Mouse (Mus musculus) Muller cell, postnatal 12 days (primary cell): ENCODE measurements at regions not wholly inside any gene's neighbourhood (a gene's known extent, or its start where the extent isn't known, plus 50 kb on each side); places are given as distances from the start of the nearest gene placed in this dataset.
A peak's percentile ranks its signal among the peaks of the same experiment; 100 is the strongest.
"Not testable (repeated sequence)": the region's sequence is repeated elsewhere in the genome, so short reads cannot be mapped to it uniquely, and the experiment has no call there.

Experiments used
- DNase-seq: peaks from one replicate; pipeline ENCODE4 v3.0.0-alpha.2; 2015; ENCODE audit errors: inconsistent ontology term

DNA sequence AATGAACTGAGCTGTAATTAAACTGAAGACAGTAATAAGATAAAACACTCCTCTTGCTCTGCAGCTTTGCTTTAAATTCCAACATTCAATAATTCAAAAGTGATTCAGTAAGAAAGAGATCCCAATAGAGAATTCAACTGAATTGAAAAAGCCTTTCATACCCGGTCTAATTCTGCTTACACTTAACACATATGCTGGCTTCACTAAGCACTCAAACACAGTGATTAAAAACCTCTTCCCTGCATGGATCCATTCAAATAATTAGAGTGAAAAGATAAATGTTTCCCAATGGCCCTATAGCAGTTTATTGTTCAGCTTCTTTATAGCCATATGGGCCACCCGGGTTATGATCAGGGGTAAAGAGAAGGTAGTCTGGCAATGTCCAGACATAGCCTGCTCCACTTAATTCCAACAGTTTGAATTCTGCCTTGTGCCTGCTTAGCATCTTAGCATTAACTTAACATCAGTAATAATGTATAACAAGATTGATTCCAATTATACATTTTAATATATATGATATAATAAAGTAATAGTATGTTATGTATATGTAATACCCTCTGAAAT is 659.9 kb upstream of the Kcnd2 start:
- DNase-seq = no peak

DNA sequence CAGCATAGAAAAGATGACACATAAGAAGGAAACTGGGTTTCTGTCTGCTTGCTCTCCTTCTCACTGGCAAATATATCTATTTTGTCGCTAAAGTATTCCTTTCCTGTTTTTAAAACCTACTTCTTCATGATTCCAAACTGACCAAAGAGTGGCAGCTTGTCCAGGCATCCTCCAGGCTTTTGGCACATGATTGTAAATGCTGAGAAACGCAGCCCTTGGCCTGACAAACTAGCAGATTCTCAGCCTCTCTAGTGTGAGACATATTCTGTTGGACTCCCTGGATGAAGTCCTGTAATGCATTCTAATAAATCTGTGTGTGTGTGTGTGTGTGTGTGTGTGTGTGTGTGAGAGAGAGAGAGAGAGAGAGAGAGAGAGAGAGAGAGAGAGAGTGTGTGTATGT is 642.7 kb upstream of the Kcnd2 start:
- no peak for DNase-seq

DNA sequence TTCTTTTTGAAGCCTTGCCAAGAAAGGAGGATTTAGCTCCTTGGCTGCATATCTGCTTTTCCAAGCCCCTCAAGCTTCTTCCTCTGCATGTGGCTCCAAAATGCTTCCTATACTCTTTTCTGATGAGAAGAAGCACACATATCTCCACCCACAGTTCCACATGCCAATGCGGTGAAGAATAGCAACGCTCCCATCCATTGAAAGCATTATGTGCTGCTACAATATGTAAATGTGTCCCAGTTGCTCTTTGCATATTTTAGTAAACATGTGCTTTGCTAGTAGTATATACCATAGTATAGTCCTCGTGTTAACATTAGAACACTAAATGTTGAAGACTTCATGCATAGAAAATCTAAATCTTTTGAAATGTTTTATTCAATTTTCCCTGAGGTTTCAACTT is 640.6 kb upstream of the Kcnd2 start:
- DNase-seq = no peak

DNA sequence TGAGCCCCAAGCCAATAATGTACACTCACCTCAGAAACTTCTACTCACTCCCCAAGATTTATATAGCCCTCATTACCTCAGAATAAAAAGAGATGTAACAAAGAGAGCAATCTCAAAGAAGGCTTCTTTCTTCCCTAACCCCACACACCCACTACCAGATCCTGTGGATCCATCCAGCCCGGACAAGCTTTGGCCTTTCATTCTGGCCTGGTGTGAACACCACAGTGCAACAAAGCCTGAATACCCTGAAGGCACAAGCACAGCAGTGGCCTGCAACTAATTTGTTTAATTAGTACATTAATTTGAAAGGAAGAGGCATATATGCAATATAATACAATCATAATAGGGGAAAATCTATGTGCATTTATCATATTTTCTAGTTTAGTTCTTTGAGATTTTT is 616.5 kb upstream of the Kcnd2 start:
- DNase-seq = peak; percentile 32

DNA sequence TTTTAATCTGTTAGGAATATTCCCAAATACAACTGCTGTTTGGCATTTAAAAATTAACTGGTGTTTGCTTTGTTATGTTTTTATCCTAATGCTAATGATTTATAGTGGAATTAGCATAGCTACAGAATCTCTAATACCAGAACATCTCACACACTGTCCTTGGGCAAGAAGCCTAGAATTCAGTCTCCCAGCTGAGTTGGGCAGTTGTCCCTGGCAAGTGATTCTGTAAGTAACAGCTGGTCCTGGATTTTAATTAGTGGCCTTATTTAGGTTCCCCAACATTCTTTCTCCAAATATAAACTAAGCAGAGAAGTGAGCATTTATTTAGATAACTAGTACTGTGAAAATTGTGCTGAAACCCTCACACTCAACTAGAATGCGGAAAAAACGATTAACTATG is 611.1 kb upstream of the Kcnd2 start:
- DNase-seq = peak; percentile 76

DNA sequence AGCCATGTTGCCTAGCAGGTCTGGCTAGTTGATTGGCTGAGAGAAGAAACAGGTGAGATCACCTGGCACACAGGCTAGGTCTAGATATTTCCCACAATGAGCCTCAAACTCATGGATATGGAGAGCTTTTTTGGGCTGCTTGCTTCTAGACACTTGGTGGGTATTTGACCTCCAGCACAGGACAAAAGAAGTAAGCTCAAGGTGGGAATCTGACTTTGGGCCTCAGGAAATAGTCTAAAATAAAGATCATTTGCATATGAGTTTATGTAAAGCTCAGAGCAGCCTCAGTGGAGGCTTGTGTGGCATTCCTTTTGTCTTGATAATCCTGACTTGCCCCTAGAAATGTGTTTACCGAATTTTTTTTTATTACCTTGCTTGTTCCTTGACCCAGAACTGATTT is 594.8 kb upstream of the Kcnd2 start:
- no peak for DNase-seq

DNA sequence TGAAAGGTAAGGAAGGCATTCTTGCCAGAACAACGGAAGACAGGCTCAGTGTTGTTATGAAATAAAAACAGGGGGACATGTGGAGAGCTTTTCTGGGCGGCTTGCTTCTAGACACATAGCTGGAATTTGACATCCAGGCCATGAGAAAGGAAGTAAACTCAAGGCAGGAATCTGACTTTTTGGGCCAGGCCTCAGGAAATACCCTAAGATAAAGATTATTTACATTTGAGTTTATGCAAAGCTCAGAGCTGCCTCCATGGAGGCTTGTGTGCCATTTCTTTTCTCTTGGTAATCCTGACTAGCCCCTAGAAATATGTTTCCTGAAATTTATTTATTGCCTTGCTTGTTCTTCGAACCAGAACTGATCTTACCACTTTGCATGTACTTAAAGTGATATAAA is 588.9 kb upstream of the Kcnd2 start:
- DNase-seq = no peak

DNA sequence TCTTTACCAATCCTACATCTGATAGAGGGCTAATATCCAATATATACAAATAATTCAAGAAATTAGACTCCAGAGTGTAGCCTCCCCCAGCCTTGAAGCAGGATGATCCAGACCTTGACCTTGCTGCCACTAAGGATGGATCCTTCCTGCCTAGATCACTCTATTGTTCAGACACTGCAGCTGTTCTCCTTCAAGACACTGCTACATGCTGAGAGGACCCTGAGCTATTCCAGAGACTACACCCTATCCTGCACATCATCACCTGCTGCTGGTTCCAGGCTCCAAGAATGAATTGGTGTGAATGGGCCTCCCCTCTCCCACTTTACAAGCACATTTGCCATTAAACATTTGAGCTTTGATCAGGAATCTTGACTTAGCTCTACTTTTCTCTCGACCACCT is 588.2 kb upstream of the Kcnd2 start:
- DNase-seq = no peak

DNA sequence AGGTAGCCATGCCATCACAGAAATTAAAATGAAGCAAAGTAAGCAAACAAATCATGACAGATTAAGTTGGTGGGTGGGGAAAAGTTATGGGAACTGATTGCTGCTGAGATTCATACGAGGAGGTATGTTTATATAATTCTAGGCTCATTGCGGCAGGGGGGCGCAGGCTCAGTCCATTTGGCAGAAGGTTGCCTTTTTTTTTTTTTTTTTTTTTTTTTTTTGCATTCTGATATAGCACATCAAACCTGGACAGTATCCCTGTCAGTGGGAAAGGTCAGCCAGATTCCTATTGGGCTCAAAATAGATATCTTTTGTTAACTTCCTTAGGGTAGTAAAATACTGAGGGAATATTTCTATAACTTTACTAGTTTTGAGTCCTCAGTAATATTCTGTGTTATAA is 575.0 kb upstream of the Kcnd2 start:
- DNase-seq = no peak

DNA sequence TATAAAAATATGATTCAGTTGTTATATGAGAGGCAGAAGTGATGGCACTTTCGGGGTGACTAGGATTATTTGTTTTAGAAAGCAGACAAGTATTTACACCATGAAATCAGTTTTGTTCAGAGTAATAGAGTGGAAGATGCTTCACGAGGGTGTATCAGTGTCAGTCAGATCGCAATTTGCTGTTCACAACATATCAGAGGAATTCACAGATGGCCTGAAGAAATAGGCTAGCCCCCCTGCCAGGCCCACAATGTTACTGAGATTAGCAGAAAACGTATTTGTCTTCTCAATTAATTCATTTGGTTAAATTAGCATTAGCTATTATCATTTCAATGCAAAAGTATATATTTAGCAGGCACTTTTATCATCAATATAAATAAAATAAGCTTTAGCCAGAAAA is 573.9 kb upstream of the Kcnd2 start:
- DNase-seq = no peak

DNA sequence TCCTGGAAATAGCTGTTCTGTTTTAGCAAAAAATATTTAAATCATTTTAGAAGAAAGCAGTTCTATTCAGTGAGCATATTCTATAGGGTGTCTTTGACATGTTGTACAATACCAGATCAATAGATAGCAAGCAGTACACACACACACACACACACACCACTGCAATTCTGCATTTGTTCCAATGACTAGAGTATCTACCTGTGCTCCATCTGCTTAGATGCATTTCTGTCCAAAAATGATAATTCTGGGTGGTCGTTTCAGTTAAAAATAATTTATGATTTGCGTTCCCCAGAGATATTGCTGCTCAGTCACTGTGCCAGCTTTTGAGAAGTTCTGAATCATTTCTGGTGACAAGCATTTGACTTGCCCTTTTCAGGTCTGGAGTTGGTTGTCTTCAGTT is 573.5 kb upstream of the Kcnd2 start:
- DNase-seq = no peak

DNA sequence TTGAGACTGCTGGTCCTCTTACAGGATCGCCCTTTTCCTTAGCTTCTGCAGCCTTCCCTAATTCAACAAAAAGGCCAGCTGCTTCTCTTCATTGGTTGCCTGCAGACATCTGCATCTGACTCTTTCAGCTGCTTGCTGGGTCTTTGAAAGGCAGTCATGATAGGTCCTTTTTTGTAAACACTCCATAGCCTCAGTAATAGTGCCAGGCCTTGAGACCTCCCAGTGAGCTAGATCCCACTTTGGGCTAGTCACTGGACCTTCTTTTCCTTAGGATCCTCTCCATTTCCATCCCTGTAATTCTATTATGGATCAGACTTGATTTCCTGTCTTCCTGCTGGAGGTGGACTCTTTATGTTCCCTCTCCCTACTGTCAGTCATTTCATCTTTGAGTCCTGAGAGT is 558.3 kb upstream of the Kcnd2 start:
- no peak for DNase-seq

DNA sequence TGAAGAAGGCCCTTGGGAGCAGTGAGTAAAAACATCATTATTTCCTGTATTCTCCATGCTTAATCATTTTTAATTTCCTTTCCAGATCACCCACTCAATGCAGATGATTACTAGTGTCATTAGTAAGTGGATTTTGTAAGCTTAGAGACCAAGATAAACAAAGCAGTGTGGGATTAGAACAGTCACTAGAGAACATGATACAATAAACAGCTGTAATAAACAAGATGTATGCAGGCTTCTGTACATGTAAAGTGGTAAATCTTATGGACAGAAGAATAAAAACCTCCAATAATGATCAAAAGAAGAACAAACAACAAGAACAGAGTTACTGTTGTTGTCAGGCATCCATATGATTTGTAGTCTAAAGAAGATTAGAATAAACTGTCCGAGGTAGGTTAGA is 542.1 kb upstream of the Kcnd2 start:
- no peak for DNase-seq

DNA sequence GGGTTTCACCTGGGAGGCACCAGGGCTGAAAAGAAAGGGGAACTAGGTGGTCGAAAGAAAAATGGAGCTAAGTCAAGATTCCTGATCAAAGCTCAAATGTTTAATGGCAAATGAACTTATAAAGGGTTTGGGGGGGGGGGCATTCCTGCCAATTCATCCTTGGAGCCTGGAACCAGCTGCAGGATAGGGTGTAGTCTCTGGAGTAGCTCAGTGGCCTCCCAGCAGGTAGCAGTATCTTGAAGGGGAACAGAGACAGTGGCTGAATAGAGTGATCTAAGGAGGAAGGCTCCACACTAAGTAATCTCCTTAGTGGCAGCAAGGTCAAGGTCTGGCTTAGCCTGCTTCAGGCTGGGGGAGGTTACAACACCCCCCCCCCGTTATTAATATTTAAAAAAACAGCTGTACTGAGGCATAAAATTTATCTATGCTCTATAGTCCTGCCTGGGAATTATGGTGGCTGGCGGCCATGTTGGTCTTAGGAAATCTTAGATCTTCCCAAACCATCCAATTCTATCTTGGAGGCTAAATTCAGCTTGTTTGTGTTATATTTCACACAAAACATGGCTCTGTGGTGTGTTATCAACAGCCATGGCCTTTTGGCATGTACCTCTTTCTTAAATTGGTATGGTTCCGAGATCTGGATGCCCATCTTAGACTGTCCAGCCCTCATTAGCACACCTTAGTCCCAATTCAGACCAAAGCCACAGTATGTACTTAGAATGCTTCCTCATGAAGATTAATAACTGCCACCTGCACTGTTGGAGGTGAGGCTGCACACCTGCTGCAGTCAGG is 528.7 kb upstream of the Kcnd2 start:
- not testable (repeated sequence) for DNase-seq

DNA sequence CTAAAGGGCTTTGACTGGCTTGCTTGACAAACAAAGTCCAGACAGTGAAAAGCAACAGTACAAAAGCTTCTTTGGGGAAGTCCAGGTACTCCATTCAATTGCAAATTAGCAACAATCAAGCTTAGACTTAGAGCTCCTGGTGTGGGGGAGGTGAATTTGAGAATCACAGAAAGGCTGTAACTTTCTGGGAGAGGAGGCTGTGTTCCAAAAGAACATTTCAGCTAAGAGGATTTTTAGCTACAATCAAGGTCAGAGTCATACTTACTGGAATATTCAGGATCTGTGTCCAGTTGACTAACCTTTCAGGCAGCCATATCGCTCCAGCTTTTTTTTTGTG is 528.1 kb upstream of the Kcnd2 start:
- not testable (repeated sequence) for DNase-seq

DNA sequence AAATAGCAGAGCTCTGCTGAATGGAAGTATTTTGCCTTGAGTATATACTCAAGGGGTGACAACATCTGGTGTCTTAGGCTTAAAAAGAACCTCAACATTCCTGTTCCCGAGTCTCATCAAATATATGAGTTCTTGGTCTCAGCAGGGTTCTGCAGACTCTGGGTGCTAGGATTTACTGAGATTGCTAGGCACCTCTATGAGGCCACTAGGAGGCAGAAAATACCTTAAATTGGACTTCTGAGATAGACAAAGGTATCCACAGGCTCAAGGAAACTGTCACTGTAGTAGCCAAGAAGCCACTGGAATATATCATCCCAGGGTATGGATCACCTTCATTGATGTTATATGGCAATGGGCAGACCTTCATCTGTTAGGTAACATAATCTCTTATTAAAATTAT is 489.4 kb upstream of the Kcnd2 start:
- no peak for DNase-seq

DNA sequence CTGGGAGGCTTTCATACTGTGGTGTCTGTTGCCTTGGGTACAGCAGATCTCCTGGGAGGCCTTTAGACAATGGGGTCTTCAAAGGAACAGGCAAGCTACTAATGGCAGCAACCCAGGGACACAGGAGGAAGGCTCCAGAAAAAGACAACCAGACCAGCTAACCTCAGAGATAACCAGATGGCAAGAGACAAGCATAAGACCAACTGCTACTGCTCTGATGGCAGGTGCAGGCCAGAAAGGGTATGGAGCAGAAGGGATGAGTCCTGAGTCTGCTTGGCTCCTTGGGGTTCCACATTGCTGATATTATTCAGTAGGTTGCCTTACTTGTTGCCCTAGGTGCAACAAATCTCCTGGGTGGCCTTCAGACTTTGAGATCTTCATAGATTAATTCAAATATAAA is 476.2 kb upstream of the Kcnd2 start:
- DNase-seq = no peak

DNA sequence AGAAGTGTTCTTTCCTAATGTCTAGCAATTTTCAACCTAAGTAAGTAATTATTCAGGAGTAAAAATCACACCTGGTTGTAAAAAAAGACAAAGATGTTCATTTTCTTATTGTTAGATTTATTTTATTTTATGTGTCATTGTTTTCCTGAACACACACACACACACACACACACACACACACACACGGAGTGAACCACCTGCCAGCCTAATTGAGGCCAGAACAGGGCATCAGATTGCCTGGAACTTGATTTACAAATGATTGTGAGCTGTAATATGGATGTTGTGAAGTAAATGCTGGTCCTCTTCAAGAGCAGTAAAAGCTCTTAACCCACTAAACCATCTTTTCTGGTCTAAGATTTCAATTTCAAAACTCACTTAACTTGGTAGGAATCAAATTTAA is 474.9 kb upstream of the Kcnd2 start:
- no peak for DNase-seq

DNA sequence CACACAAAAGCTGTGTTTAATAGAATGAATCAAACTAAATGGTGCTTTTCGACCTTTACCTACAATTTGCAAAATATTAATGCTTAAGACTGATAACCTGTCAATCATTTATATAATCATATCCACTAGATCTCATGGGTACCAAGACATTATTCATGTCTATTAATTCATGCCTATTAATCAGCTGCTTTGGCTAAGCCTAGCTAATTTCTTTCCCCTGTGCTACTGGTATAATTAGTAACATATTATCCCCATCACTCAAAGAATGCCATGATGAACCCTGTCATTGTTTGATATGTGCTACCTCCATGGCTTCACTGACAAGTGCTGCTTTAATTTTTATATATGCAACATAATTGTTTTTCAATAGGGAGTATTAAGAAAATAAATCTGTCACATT is 474.1 kb upstream of the Kcnd2 start:
- DNase-seq = no peak

DNA sequence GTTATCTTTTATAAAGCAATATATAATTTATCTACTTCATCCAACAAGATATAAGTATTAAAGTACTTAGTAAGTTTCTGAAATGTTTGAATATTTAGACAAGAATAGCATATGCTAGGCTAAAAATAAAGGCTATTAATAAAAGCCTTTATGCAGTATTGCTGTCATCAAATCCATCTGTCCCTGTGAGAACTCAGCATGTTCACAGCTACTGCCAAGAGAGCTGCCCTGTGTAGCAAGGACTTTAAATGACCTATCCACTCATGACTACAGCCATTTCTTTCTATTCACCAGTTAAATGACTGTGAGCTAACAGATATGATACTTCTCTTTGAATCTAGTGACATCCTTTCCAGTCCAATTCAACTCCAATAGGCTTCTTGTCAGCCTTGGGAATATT is 458.1 kb upstream of the Kcnd2 start:
- DNase-seq = no peak

DNA sequence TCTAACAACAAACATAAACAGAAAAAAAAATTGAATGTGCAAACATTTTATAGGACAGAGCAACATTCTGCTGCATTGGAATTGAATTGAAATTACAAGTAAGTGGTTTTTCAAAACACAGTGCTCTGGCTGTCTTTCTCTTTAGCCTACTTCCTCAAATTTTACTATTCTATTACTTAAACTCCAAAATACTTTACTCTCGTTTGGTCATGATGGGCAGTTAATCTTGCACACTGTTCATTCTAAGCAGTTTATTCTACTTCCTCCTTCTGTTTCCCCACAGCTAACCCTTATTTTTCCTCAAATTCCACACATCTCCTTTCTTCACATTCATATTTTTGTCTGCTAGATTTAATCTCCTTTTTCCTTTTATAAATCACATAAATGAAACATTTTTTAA is 454.0 kb upstream of the Kcnd2 start:
- no peak for DNase-seq

DNA sequence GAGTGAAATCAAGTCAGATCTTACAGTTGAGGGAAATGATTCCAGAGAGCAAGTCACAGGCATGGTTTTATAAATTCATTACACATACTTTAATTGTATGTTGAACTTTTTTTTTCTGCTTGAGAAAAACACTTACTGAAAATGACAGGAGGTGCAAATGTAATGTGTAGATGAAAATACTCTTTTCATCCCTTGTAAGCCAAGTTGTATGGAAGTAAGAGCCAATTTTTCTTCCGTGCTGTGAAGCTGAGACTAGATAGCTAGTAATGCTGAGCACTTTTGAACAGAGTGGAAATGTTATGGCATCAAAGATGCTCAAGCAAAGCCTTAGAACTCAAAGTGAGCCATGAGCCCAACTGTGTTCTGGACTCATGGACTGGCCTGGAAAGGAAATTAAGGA is 439.4 kb upstream of the Kcnd2 start:
- no peak for DNase-seq
